Mouse (Mus musculus) urinary bladder, postnatal 25 days (tissue): ENCODE results near the gene Ogg1.

Source experiments
- DNase-seq: peaks from one replicate; pipeline ENCODE4 v3.0.0; 2022; ENCODE audit warnings: low spot score

The Ogg1 gene

GRCm38 (mm10) chr6:113326533-113327315 is at the start of gene Ogg1:
Ogg1 (plus strand) TSS chr6:113326972.
- DNase-seq: peak; percentile 95

- DNase-seq: no peak
These were observed 45.1 kb upstream of the Ogg1 start for GRCm38 (mm10) chr6:113281676-113282075.

- DNase-seq: no peak
These were observed 44.5 kb upstream of the Ogg1 start, which contains the start of gene Cpne9 for GRCm38 (mm10) chr6:113282101-113282802. Cpne9 (plus strand) TSS chr6:113282307.

GRCm38 (mm10) chr6:113282969-113283368 is 43.8 kb upstream of the Ogg1 start:
- DNase-seq: no peak

GRCm38 (mm10) chr6:113283500-113283899 is 43.3 kb upstream of the Ogg1 start:
- no peak for DNase-seq

GRCm38 (mm10) chr6:113284931-113285330 is 41.8 kb upstream of the Ogg1 start:
- no peak for DNase-seq

GRCm38 (mm10) chr6:113286316-113286715 is 40.5 kb upstream of the Ogg1 start:
- DNase-seq: no peak

- no peak for DNase-seq
These were observed 39.5 kb upstream of the Ogg1 start for GRCm38 (mm10) chr6:113287236-113287635.

- DNase-seq: no peak
These were observed 37.4 kb upstream of the Ogg1 start for GRCm38 (mm10) chr6:113289346-113289745.

GRCm38 (mm10) chr6:113290346-113290745 is 36.4 kb upstream of the Ogg1 start:
- no peak for DNase-seq

GRCm38 (mm10) chr6:113292938-113293337 is 33.8 kb upstream of the Ogg1 start:
- no peak for DNase-seq

- no peak for DNase-seq
These were observed 30.7 kb upstream of the Ogg1 start for GRCm38 (mm10) chr6:113296046-113296445.

GRCm38 (mm10) chr6:113296639-113297038 is 30.1 kb upstream of the Ogg1 start:
- no peak for DNase-seq

- DNase-seq: no peak
These were observed 25.4 kb upstream of the Ogg1 start for GRCm38 (mm10) chr6:113301350-113301749.

GRCm38 (mm10) chr6:113302258-113302657 is 24.5 kb upstream of the Ogg1 start:
- DNase-seq: no peak

GRCm38 (mm10) chr6:113306322-113306985 is 20.3 kb upstream of the Ogg1 start:
- peak; percentile 97 for DNase-seq

GRCm38 (mm10) chr6:113306986-113307349 is 19.8 kb upstream of the Ogg1 start, which contains the start of gene Brpf1:
Brpf1 (plus strand) TSS chr6:113307137.
- DNase-seq: no peak

- DNase-seq: peak; percentile 23
These were observed 19.2 kb upstream of the Ogg1 start for GRCm38 (mm10) chr6:113307481-113308121.

- DNase-seq: no peak
These were observed 18.6 kb upstream of the Ogg1 start for GRCm38 (mm10) chr6:113308141-113308540.

- no peak for DNase-seq
These were observed 10.8 kb upstream of the Ogg1 start for GRCm38 (mm10) chr6:113315972-113316371.

GRCm38 (mm10) chr6:113329396-113329795 is 2.6 kb downstream of the Ogg1 start:
- DNase-seq: no peak

- no peak for DNase-seq
These were observed 3.8 kb downstream of the Ogg1 start for GRCm38 (mm10) chr6:113330547-113330946.
